Mouse (Mus musculus) C2C12 (cell line): ENCODE results near the gene Ybx1.

Source experiments
- CTCF ChIP-seq: IDR thresholded peaks from one replicate; pipeline ENCODE4 v1.5.1; 2011; ENCODE audit not compliant: control insufficient read depth, insufficient read depth, insufficient read length
- MYOG ChIP-seq: IDR thresholded peaks from one replicate; pipeline ENCODE4 v1.6.1; 2011; ENCODE audit not compliant: control insufficient read depth, insufficient read length; ENCODE audit errors: extremely low read depth

- TF ChIP-seq CTCF (no peak), MYOG (no peak)
Measured at GRCm38 (mm10) chr4:119234348-119234747, 60.1 kb downstream of the Ybx1 start.
